Mouse (Mus musculus): ENCODE data around the gene Itga4. TPM values are rescaled to one million over a fixed set of nuclear protein-coding genes. Genes with fewer than 3 reads are reported as not detected.

Itga4 gene
- polyA plus RNA-seq, 1 experiment from 2014 or later = 6.1 TPM

GRCm38 (mm10) chr2:79357835-79358234 lies 102.6 kb downstream of the Itga4 start:
- no peaks in the 10 kb centered on the region for H3K27me3 ChIP-seq (ENCODE audit: control insufficient read depth, insufficient read depth, low read length)
- WGBS = 81% methylated on average over 3 of the region's 3 CpGs
- H3K4me2 ChIP-seq (ENCODE audit: low read depth, low read length) = no peak overlapping the region
- no peak overlapping the region for H3K9ac ChIP-seq (ENCODE audit: low read length)
- no peaks in the 10 kb centered on the region for H3K36me3 ChIP-seq (ENCODE audit: control insufficient read depth, insufficient read depth, low read length)
- no peaks in the 10 kb centered on the region for H3K9me3 ChIP-seq (replicated peaks; ENCODE audit: control insufficient read depth, low read length)
- H3K27ac ChIP-seq (ENCODE audit: low read length) = no peak overlapping the region
- no peak overlapping the region for H3K4me3 ChIP-seq (replicated peaks; ENCODE audit: low read length)
- H3K4me1 ChIP-seq (ENCODE audit: control insufficient read depth, insufficient read depth, low read length) = no peaks in the 10 kb centered on the region
- no peak for ATAC-seq (ENCODE audit: insufficient read depth, low FRiP score)

GRCm38 (mm10) chr2:79362029-79362428 lies 106.8 kb downstream of the Itga4 start:
- ATAC-seq (ENCODE audit: insufficient read depth, low FRiP score) = no peak
- no peaks in the 10 kb centered on the region for H3K27me3 ChIP-seq (ENCODE audit: control insufficient read depth, insufficient read depth, low read length)
- H3K36me3 ChIP-seq (ENCODE audit: control insufficient read depth, insufficient read depth, low read length) = no peaks in the 10 kb centered on the region
- no peak overlapping the region for H3K4me2 ChIP-seq (ENCODE audit: low read depth, low read length)
- H3K4me1 ChIP-seq (ENCODE audit: control insufficient read depth, insufficient read depth, low read length) = no peaks in the 10 kb centered on the region
- whole genome bisulfite sequencing = 64% methylated on average over 6 of the region's 6 CpGs
- H3K4me3 ChIP-seq (replicated peaks; ENCODE audit: low read length) = no peak overlapping the region
- H3K27ac ChIP-seq (ENCODE audit: low read length) = no peak overlapping the region
- H3K9me3 ChIP-seq (replicated peaks; ENCODE audit: control insufficient read depth, low read length) = no peaks in the 10 kb centered on the region
- H3K9ac ChIP-seq (ENCODE audit: low read length) = no peak overlapping the region

DNA sequence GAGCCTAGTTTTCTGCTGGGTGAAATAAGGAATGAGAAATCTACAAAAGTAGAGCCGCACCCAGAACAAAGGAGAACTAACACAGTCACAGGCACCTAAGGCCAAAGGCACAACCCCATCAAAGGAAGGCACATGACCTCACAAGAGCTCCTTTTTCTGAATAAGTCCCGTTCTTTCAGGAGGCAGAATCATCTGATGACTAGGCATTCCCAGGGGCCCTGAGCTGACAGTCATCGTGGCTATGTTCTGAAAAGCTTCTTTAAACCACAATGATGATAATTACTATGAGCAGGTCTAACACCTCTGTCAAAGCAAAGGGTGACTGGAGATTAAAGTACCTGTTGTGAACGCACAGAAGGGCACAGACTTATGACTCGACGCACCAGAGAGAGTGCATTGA lies 108.7 kb downstream of the Itga4 start:
- H3K4me2 ChIP-seq (ENCODE audit: low read depth, low read length) = no peak overlapping the region
- no peak overlapping the region for H3K9ac ChIP-seq (ENCODE audit: low read length)
- no peaks in the 10 kb centered on the region for H3K4me1 ChIP-seq (ENCODE audit: control insufficient read depth, insufficient read depth, low read length)
- no peaks in the 10 kb centered on the region for H3K36me3 ChIP-seq (ENCODE audit: control insufficient read depth, insufficient read depth, low read length)
- no peak for ATAC-seq (ENCODE audit: insufficient read depth, low FRiP score)
- H3K9me3 ChIP-seq (replicated peaks; ENCODE audit: control insufficient read depth, low read length) = no peaks in the 10 kb centered on the region
- WGBS = 76% methylated on average over 6 of the region's 6 CpGs
- H3K27me3 ChIP-seq (ENCODE audit: control insufficient read depth, insufficient read depth, low read length) = no peaks in the 10 kb centered on the region
- no peak overlapping the region for H3K4me3 ChIP-seq (replicated peaks; ENCODE audit: low read length)
- H3K27ac ChIP-seq (ENCODE audit: low read length) = no peak overlapping the region

DNA sequence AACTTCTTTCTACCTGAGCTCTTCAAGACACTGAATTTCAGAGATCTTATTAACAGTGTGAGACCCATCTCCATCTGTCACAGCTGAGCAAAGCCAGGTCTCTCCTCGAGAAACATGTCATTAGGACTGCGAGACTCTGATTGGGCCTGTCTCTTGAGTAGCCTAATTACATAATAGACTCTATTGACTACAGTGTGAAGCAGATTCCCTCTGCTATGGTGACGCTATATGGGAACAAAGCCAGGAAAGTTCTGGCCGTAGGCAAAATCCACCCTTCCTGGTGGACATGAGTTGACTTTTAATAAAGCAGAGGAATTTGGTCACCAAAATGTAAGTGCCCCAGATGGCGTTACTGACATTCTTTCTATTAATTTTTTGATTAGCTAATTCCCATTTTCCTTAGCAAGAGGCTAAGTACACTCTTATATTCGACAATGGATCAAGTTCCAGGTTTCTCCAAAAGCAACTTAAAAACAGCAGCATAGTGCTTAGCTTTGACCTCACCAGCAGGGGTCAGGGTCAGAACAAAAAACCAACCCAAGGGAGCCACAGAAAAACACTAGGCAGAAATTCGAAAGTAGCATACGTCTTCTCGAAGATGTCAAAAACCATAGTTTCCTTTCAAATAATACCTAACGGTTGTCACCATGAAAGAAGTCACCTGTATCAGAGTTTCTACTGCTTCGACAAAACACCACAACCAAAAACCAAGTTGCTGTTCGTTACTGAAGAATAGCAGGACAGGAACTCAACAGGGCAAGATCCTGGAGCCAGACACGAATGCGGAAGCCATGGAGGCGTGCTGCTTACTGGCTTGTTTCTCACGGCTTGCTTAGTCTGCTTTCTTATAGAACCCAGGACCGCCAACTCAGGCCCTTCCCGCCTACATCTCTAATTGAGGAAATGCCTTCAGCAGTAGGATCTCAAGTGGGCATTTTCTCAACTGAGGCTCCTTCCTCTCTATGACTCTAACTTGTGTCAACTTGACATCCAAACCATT lies 112.5 kb downstream of the Itga4 start:
- Histone ChIP-seq H3K4me1 (ENCODE audit: control insufficient read depth, insufficient read depth, low read length) (no peaks in the 10 kb centered on the region), H3K36me3 (ENCODE audit: control insufficient read depth, insufficient read depth, low read length) (no peaks in the 10 kb centered on the region), H3K9ac (ENCODE audit: low read length) (no peak overlapping the region), H3K27me3 (ENCODE audit: control insufficient read depth, insufficient read depth, low read length) (no peaks in the 10 kb centered on the region), H3K9me3 (replicated peaks; ENCODE audit: control insufficient read depth, low read length) (no peaks in the 10 kb centered on the region), H3K4me3 (replicated peaks; ENCODE audit: low read length) (no peak overlapping the region), H3K4me2 (ENCODE audit: low read depth, low read length) (no peak overlapping the region), H3K27ac (ENCODE audit: low read length) (no peak overlapping the region)
- ATAC-seq (ENCODE audit: insufficient read depth, low FRiP score) = no peak
- 73% methylated on average over 18 of the region's 18 CpGs for WGBS

- Histone ChIP-seq H3K9ac (ENCODE audit: low read length) (no peak overlapping the region), H3K36me3 (ENCODE audit: control insufficient read depth, insufficient read depth, low read length) (no peaks in the 10 kb centered on the region), H3K4me3 (replicated peaks; ENCODE audit: low read length) (no peak overlapping the region), H3K27ac (ENCODE audit: low read length) (no peak overlapping the region), H3K9me3 (replicated peaks; ENCODE audit: control insufficient read depth, low read length) (no peaks in the 10 kb centered on the region), H3K4me1 (ENCODE audit: control insufficient read depth, insufficient read depth, low read length) (no peaks in the 10 kb centered on the region), H3K4me2 (ENCODE audit: low read depth, low read length) (no peak overlapping the region), H3K27me3 (ENCODE audit: control insufficient read depth, insufficient read depth, low read length) (no peaks in the 10 kb centered on the region)
- no peak for ATAC-seq (ENCODE audit: insufficient read depth, low FRiP score)
- 83% methylated on average over 12 of the region's 12 CpGs for WGBS
Measured at GRCm38 (mm10) chr2:79368661-79369060, 113.4 kb downstream of the Itga4 start.

DNA sequence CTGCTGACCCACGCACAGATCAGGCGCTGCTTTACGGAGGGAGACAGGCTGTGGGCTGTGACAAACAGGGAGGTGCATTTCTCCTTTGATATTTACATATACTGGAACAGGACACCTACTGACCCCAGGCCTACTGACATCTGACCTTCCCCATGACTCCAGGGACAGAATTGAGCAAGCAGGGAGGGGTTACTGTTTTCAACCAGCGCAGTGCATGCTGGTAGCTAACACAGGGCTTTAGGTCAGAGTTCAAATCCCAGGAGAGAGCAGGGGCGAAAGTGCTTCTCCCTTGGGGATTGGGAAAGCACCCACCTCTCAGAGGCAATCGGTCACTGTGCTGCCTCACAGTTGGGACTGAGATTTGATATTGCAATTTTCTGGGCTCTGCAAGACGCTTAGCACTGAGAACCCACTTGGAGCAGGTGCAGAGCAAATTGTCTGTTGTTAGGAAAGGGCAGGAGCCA lies 113.9 kb downstream of the Itga4 start:
- no peak overlapping the region for H3K4me2 ChIP-seq (ENCODE audit: low read depth, low read length)
- no peaks in the 10 kb centered on the region for H3K9me3 ChIP-seq (replicated peaks; ENCODE audit: control insufficient read depth, low read length)
- ATAC-seq (ENCODE audit: insufficient read depth, low FRiP score) = no peak
- no peaks in the 10 kb centered on the region for H3K4me1 ChIP-seq (ENCODE audit: control insufficient read depth, insufficient read depth, low read length)
- no peak overlapping the region for H3K9ac ChIP-seq (ENCODE audit: low read length)
- no peaks in the 10 kb centered on the region for H3K36me3 ChIP-seq (ENCODE audit: control insufficient read depth, insufficient read depth, low read length)
- H3K27ac ChIP-seq (ENCODE audit: low read length) = no peak overlapping the region
- 71% methylated on average over 7 of the region's 7 CpGs for WGBS
- no peaks in the 10 kb centered on the region for H3K27me3 ChIP-seq (ENCODE audit: control insufficient read depth, insufficient read depth, low read length)
- no peak overlapping the region for H3K4me3 ChIP-seq (replicated peaks; ENCODE audit: low read length)

DNA sequence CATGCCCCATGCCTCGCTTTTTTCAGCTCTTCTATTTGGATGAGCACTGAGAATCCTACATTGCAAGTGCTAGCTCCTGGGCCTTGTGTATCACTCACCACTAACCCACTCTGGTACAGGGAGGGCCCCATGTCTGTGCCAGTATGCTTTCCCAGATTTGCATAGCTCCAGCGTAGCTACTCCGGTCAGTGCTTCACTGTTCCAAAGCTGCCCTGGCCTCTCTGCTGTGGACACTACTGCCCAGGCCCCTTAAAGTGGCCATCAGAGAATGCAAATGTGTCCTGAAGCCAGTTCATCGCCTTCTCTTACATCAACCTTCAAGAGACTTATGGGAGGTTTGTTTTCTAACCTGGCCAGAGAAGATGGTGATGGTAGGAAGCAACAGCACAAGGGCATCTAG lies 114.7 kb downstream of the Itga4 start:
- no peak overlapping the region for H3K4me2 ChIP-seq (ENCODE audit: low read depth, low read length)
- H3K9ac ChIP-seq (ENCODE audit: low read length) = no peak overlapping the region
- H3K36me3 ChIP-seq (ENCODE audit: control insufficient read depth, insufficient read depth, low read length) = no peaks in the 10 kb centered on the region
- no peak overlapping the region for H3K27ac ChIP-seq (ENCODE audit: low read length)
- H3K9me3 ChIP-seq (replicated peaks; ENCODE audit: control insufficient read depth, low read length) = no peaks in the 10 kb centered on the region
- H3K4me1 ChIP-seq (ENCODE audit: control insufficient read depth, insufficient read depth, low read length) = no peaks in the 10 kb centered on the region
- H3K4me3 ChIP-seq (replicated peaks; ENCODE audit: low read length) = no peak overlapping the region
- 84% methylated on average over 4 of the region's 4 CpGs for WGBS
- no peaks in the 10 kb centered on the region for H3K27me3 ChIP-seq (ENCODE audit: control insufficient read depth, insufficient read depth, low read length)
- ATAC-seq (ENCODE audit: insufficient read depth, low FRiP score) = no peak

- no peak overlapping the region for H3K4me2 ChIP-seq (ENCODE audit: low read depth, low read length)
- no peaks in the 10 kb centered on the region for H3K4me1 ChIP-seq (ENCODE audit: control insufficient read depth, insufficient read depth, low read length)
Measured at GRCm38 (mm10) chr2:79370711-79371312, 115.6 kb downstream of the Itga4 start.

More at GRCm38 (mm10) chr2:79370711-79371312, 115.6 kb downstream of the Itga4 start:
- no peak overlapping the region for H3K27ac ChIP-seq (ENCODE audit: low read length)
- no peak overlapping the region for H3K9ac ChIP-seq (ENCODE audit: low read length)
- no peak for ATAC-seq (ENCODE audit: insufficient read depth, low FRiP score)
- 78% methylated on average over 9 of the region's 9 CpGs for WGBS
- H3K9me3 ChIP-seq (replicated peaks; ENCODE audit: control insufficient read depth, low read length) = no peaks in the 10 kb centered on the region
- no peaks in the 10 kb centered on the region for H3K27me3 ChIP-seq (ENCODE audit: control insufficient read depth, insufficient read depth, low read length)
- H3K4me3 ChIP-seq (replicated peaks; ENCODE audit: low read length) = no peak overlapping the region
- no peaks in the 10 kb centered on the region for H3K36me3 ChIP-seq (ENCODE audit: control insufficient read depth, insufficient read depth, low read length)

Measured in stomach, embryonic 16.5 days (tissue).